Mouse (Mus musculus) cerebellum, adult 18-20 months (tissue): ENCODE data around the gene Tmem147.
A peak's percentile ranks its signal among the peaks of the same experiment; 100 is the strongest.

ENCODE experiments used
- DNase-seq, 2 experiments: peaks; one replicate each; pipeline ENCODE4 v3.0.0; 2021

Tmem147 gene

DNA sequence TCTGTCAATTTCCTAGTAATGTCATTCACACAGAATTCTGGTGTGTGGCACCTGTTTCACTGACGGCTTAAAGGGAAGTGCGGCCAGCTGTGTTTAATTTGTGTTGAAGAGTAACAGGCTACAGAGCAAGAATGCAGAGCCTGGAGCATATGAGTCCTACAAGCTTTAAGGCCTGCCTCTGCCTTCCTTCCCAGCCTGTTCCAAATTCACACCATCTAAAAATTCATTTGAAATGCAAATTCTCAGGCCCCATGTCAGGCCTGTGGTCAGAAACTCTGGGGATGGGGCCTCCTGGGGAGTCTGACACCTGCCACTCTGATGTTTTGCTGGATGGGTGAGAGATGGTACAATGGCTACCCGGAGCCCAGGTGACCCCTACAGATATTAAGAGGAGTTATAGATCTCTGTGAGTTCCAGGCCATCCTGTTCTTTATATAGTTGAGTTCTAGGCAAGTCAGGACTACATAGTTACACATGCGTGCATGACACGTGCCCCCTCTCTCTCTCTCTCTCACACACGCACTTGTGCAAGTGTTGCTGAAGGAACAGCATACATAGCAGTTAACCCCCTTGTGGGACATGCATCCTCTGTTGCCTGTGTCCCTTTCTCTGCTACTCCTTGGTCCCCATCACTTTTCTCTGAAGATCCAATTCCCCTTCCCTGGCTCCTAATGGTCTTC lies 5.9 kb downstream of the Tmem147 start:
- DNase-seq = no peak

GRCm38 (mm10) chr7:30721286-30721685 lies 8.1 kb downstream of the Tmem147 start:
- peak; percentile 26 to 37 for DNase-seq

- no peak for DNase-seq
Measured at GRCm38 (mm10) chr7:30719669-30720068, 9.7 kb downstream of the Tmem147 start.

- no peak for DNase-seq
Measured at GRCm38 (mm10) chr7:30717716-30718046, 11.7 kb downstream of the Tmem147 start.

- no peak for DNase-seq
Measured at GRCm38 (mm10) chr7:30717006-30717715, 12.2 kb downstream of the Tmem147 start.

- no peak for DNase-seq
Measured at GRCm38 (mm10) chr7:30711942-30712341, 17.4 kb downstream of the Tmem147 start, which contains the start of gene Atp4a. Gene Atp4a (plus strand): TSS chr7:30712209.

DNA sequence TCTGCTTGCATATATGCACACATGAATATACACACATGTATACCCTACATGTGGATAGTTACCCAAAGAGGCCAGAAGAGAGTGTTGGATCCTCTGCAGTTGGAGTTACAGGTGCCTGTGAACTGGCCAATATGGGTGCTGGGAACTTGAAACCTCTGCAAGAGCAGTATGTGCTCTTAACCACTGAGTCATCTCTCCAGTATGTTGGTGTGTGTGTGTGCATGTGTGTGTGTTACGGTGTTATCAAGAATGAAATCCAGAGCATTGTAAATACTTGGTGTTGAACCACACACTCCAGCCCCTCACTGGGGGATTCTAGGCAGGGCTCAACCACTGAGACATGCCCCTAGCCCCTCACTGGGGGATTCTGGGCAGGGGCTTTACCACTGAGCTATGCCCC lies 21.9 kb downstream of the Tmem147 start:
- no peak for DNase-seq

DNA sequence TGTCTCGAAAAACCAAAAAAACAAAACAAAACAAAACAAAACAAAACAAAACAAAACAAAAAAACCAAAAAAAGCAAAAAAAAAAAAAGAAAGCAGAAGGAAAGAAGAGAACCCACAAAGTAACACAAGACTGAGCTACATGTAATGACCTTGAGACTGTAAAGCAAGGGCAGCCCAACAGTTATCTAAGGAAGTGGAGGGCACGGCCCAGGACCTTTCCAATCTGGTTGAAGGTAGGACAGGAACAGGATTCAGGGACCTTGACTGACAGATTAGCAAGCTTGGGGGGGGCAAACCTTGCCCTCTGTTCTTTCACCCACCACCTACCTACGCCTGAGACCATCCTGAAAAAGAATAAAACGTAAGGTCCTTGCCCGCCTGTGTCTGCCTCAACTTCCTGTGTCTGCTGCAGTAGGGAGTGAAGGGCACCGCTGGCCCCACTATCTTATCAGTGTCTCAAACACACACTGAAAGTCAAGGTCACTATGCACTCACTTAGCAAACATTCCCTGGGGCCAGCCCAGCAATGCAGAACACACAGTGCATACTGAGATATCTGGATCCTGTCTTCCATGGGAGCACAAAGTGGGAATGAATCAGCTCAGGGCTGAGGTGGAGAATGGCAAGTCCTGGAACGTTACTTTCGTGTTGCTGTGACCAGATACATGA lies 23.0 kb downstream of the Tmem147 start:
- no peak for DNase-seq

GRCm38 (mm10) chr7:30698589-30698988 lies 30.8 kb downstream of the Tmem147 start, which contains the start of gene 2200002J24Rik:
Gene 2200002J24Rik (plus strand): TSS chr7:30698926.
- no peak for DNase-seq

DNA sequence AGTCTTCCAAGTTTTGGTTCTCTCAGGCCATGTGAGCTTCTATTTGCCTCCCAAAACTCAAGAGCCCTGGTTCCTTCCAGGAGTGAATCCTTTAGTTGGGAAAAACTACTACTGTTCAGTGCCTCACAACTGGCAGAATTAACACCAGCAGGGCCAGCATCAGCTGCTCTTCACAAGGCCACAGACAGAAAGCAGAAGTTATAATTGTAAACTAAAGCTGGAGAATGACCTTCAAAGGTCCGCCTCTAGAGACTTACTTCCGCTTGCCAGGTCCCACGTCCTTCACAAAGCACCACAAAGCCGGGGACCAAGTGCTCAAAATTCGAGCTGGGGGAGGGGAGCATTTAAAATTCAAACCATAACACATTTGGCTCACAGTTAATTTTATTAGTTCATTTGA lies 31.2 kb downstream of the Tmem147 start:
- DNase-seq = no peak

- DNase-seq = no peak
Measured at GRCm38 (mm10) chr7:30688325-30688724, 41.0 kb downstream of the Tmem147 start.

DNA sequence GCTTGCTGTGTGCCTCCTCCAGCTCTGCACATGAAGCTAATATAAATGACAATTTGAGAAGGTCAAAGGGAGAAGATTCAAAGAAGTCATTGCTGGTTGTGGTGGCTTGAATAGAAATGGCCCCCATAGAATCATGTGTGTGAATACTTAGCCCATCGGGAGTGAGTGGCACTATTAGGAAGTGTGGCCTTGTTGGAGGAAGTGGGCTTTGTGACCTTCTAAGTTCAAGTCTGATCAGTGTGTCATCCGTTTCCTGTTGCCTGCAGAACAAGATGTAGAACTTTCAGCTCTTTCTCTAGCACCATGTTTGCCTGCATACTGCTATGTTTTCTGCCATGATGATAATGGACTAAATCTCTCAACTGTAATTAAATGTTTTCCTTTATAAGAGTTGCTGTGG lies 45.9 kb downstream of the Tmem147 start:
- DNase-seq = no peak

- DNase-seq = no peak
Measured at GRCm38 (mm10) chr7:30681897-30682296, 47.4 kb downstream of the Tmem147 start.

- DNase-seq = peak; percentile 22 to 44
Measured at GRCm38 (mm10) chr7:30678263-30678975, 50.9 kb downstream of the Tmem147 start.
